Mouse (Mus musculus) heart, adult 2 months (tissue): ENCODE data around the gene Setd2. TPM values are rescaled to one million over a fixed set of nuclear protein-coding genes. Genes with fewer than 3 reads are reported as not detected.

Source experiments
- DNase-seq, 2 experiments: peaks; one replicate each; pipeline ENCODE4 v3.0.0; 2021
- H3K27ac ChIP-seq: fragments of 200-600 bp; 2 replicates; pipeline ENCODE4 v1.8.1; 2022
- H3K27me3 ChIP-seq: fragments of 200-500 bp; 2 replicates; pipeline ENCODE4 v1.6.1; 2012; ENCODE audit warnings: mild to moderate bottlenecking, low read length, inconsistent platforms, mixed read lengths; ENCODE audit not compliant: control insufficient read depth, insufficient read depth
- H3K36me3 ChIP-seq: fragments of 200-500 bp; 2 replicates; pipeline ENCODE4 v1.6.1; 2012; ENCODE audit warnings: low read length, inconsistent platforms; ENCODE audit not compliant: control insufficient read depth, insufficient read depth
- H3K4me1 ChIP-seq: fragments of 200-500 bp; 2 replicates; pipeline ENCODE4 v1.6.1; 2011; ENCODE audit warnings: low read length; ENCODE audit not compliant: control insufficient read depth, insufficient read depth
- H3K4me3 ChIP-seq: fragments of 200-600 bp; 2 replicates; pipeline ENCODE4 v1.8.1; 2022
- H3K79me2 ChIP-seq: fragments of 200-500 bp; replicated peaks from 2 replicates; pipeline ENCODE4 v1.6.1; 2012; ENCODE audit warnings: mild to moderate bottlenecking, inconsistent platforms, low read length, moderate library complexity, mixed read lengths; ENCODE audit not compliant: control insufficient read depth, insufficient read depth
- H3K9ac ChIP-seq: fragments of 200-500 bp; 2 replicates; pipeline ENCODE4 v1.6.1; 2012; ENCODE audit warnings: low read depth, mild to moderate bottlenecking, control low read depth, inconsistent platforms, low read length, mixed read lengths
- CTCF ChIP-seq: fragments of 200-600 bp; IDR thresholded peaks from 2 replicates; pipeline ENCODE4 v1.8.1; 2022; ENCODE audit warnings: antibody characterized with exemption, mild to moderate bottlenecking, moderate library complexity
- EP300 ChIP-seq: fragments of 200-500 bp; IDR thresholded peaks from 2 replicates; pipeline ENCODE4 v1.6.1; 2011; ENCODE audit warnings: low read depth, low read length, control low read depth; ENCODE audit not compliant: insufficient read depth
- POLR2A ChIP-seq: fragments of 200-500 bp; IDR thresholded peaks from 2 replicates; pipeline ENCODE4 v1.6.1; 2011; ENCODE audit warnings: mild to moderate bottlenecking, low read depth, low read length, control low read depth; ENCODE audit not compliant: insufficient read depth
- WGBS: fragments of 180-500 bp; shearing (Covaris S2); methylation state at CpG from one replicate; pipeline ENCODE4 v1.1.7; 2018; 5-methylcytosine and 5-hydroxymethylcytosine counted together
- intact Hi-C: fragments of 180-260 bp; cut with DNase I; formaldehyde crosslinking; loops from one replicate; pipeline ENCODE4 v1.15.1; 2025
- polyA plus RNA-seq: library from polyadenylated mRNA; depleted of rRNA; stranded (reverse); fragments of >200 nt; gene quantifications from 2 replicates; pipeline ENCODE4 v1.2.3, GENCODE M21; 2012
- total RNA-seq, 2 experiments: library from RNA; stranded (reverse); gene quantifications; 2 replicates each; pipeline ENCODE4 v1.2.3; 2021

Setd2 gene
- total and polyA plus RNA-seq, 3 experiments = 22.4 to 37.7 (median 36.4) TPM

DNA sequence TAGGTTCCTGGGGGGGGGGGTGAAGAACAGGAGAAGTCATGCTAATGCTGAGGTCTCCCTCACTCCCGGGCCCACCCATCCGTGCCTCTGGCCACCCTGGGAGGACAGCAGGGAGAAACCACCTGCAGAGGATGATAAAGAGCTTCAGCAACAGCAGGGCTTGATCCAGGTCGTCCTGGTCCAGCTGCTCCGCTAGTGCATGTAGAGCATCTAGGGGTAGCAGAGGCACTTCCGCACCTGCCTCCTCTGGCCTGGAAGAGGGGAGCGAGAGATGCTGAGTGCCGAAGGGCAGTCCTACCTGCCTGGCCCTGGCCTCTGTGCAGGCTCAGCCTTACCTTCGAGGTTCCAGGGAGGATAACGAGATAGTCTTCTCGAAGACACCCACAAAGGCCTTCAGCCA is 111.9 kb downstream of the Setd2 start:
- Histone ChIP-seq H3K27ac (no peak overlapping the region), H3K27me3 (no peaks in the 10 kb centered on the region), H3K79me2 (peaks cover 2% of the 10 kb centered on the region; the same call in 1 of the 2 replicates), H3K4me3 (no peak overlapping the region), H3K4me1 (peaks cover 7% of the 10 kb centered on the region), H3K36me3 (no peaks in the 10 kb centered on the region), H3K9ac (no peak overlapping the region)
- intact Hi-C loops = no loop called here
- TF ChIP-seq POLR2A = no peak
- no peak for TF ChIP-seq EP300
- no peak for TF ChIP-seq CTCF
- DNase-seq = no peak
- 90% methylated on average over 10 of the region's 10 CpGs for WGBS

DNA sequence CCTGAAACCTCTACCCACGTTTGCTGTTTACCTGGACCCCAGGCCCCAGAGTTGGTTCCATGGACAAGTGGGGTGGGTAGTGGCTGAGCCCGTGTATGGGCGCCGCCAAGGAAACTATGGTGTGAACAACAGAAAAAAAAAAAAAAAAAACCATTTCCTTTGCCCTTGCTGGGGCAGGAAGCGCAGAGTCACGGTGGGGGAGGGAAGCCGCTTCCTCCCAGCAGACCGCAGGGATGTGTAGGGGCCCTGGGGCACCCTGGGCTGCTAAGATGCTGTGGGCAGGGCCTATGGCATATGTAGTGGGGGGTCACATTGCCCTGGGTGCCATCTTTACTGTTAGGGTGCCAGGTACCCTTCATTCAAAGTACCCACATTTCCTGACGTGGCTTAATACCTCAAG is 112.8 kb downstream of the Setd2 start:
- intact Hi-C loops = no loop called here

DNA sequence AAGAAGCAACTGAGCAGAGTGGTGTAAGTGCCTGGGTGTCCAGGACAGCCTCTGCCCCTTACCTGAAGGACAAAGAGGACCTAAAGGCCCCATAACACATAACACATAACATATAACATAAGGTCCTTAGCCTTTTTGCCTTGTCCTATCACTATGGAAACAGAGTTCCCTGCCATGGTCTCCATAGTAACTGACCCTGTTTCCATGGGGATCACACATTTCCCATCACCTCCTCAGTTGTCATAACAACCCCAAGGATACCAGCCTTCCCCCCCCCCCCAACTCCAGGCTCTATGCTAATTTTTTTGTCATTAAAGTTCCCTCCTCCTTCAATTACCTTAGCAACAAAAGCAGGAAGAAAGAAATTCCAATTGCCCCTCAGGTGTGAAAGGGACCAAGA is 117.4 kb downstream of the Setd2 start:
- H3K36me3 ChIP-seq = no peaks in the 10 kb centered on the region
- peaks cover 2% of the 10 kb centered on the region; the same call in 1 of the 2 replicates for H3K79me2 ChIP-seq
- intact Hi-C loops = no loop called here
- no peak overlapping the region for H3K9ac ChIP-seq
- H3K4me3 ChIP-seq = no peak overlapping the region
- no peaks in the 10 kb centered on the region for H3K27me3 ChIP-seq
- DNase-seq = no peak
- peaks cover 9% of the 10 kb centered on the region for H3K4me1 ChIP-seq
- TF ChIP-seq CTCF (no peak), EP300 (no peak), POLR2A (no peak)
- H3K27ac ChIP-seq = no peak overlapping the region

More for the DNA sequence above, 112.8 kb downstream of the Setd2 start:
- peak in 1 of 2 experiments; percentile 55 for DNase-seq
- Histone ChIP-seq H3K79me2 (peaks cover 2% of the 10 kb centered on the region; the same call in 1 of the 2 replicates), H3K27ac (no peak overlapping the region), H3K4me1 (peaks cover 6% of the 10 kb centered on the region), H3K4me3 (no peak overlapping the region), H3K36me3 (no peaks in the 10 kb centered on the region), H3K27me3 (no peaks in the 10 kb centered on the region), H3K9ac (no peak overlapping the region)
- 51% methylated on average over 9 of the region's 9 CpGs for WGBS
- TF ChIP-seq CTCF (no peak), POLR2A (no peak), EP300 (no peak)

DNA sequence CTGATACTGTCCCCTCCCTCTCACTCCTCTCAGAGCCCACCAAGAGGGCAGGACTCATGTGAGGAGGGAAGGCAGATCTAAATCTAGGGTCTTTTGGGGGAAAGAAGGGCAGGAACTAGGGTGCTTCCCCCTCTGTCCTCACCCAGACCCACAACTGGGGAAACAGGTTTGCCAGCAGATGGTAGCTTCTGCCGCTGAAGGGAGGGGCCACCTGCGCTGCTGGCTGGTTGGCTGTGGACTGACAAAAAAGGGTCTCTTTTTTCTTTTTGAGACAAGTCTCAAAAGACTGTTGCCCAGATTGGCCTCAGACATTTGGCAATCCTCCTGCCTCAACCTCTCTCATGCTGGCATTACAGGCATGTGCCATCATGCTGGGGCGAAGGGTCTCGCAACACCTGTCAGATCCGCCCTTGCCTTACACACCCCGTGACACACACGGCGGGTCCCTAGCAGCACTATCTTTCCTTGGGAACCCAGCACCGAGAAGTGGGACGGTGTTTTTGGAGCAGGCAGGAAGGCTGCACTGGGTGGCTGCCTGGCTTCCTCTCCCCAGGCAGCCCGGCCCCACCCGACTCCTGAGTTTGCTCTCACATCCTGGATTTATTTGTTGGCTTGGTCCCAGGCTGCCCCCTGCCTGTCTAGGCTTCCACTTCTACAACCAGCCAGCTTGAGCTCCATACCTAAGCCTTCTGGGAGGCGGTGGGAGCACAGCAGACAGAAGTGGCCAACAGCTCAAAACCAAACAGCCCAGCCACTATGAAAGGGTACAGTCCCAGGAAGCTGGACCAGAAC is 119.7 kb downstream of the Setd2 start:
- intact Hi-C loops = loop anchor here (1.0 to 2.0 kb wide), 2 partner anchors 17 to 57 kb away; no protein-coding TSS in a partner anchor

DNA sequence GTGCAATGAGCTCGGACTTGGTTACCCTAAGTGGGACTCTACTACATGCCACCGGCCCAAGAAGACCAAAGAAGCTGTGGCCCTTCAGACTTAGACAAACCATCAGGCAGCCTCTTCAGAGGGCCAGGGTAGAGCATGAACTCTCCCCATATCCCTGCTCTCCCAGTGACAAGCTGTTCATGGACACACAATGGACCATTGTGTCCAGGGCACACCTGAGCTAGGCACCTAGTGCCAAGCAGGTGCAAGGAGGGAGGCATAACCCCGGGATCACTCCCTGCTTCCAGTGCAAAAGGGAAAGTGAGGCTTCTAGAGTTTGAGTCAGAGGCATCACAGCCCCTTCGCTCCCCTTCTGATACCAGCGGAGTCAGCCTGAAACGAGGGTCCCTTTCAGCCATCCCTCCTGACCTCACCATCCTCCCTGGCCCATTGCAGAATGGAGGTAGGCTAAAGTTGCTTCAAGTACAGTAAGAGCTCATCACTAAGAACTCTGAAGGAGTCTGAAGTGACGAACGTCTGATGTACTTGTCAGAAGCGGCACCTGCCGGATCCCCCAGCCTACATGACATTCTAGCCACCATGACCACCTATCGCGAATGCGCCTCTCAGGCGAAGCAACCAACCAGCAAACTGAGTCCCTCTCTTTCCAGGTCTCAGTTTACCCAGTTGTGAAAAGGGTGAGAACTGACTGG is 120.7 kb downstream of the Setd2 start:
- Histone ChIP-seq H3K79me2 (no peaks in the 10 kb centered on the region; the same call in 1 of the 2 replicates), H3K4me1 (peaks cover 10% of the 10 kb centered on the region), H3K27me3 (no peaks in the 10 kb centered on the region), H3K36me3 (no peaks in the 10 kb centered on the region), H3K9ac (peak overlapping the region; percentile 73), H3K4me3 (peak overlapping the region; percentile 75), H3K27ac (peak overlapping the region; percentile 86)
- TF ChIP-seq POLR2A (no peak), CTCF (no peak), EP300 (no peak)
- WGBS = 25% methylated on average over 14 of the region's 14 CpGs
- peak in 1 of 2 experiments; percentile 48 for DNase-seq
- intact Hi-C loops = loop anchor here (1.0 to 2.0 kb wide), 2 partner anchors 18 to 56 kb away; no protein-coding TSS in a partner anchor

More for the DNA sequence above, 119.7 kb downstream of the Setd2 start:
- 24% methylated on average over 13 of the region's 13 CpGs for whole genome bisulfite sequencing
- H3K79me2 ChIP-seq = no peaks in the 10 kb centered on the region; the same call in 1 of the 2 replicates
- peak overlapping the region; percentile 75 for H3K4me3 ChIP-seq
- H3K27me3 ChIP-seq = no peaks in the 10 kb centered on the region
- TF ChIP-seq EP300 (0 out of 2 replicates have a peak, but pooled peaks have one; percentile 33), CTCF (peak; percentile 57), POLR2A (peak; percentile 49; the same call in 1 of the 2 replicates)
- H3K36me3 ChIP-seq = no peaks in the 10 kb centered on the region
- peak overlapping the region; percentile 86 for H3K27ac ChIP-seq
- H3K4me1 ChIP-seq = peaks cover 7% of the 10 kb centered on the region
- DNase-seq = peak; percentile 66 to 73
- peak overlapping the region; percentile 70 for H3K9ac ChIP-seq
